Mouse (Mus musculus): ENCODE measurements around the gene Slc3a1. TPM values are rescaled to one million over a fixed set of nuclear protein-coding genes. Genes with fewer than 3 reads are reported as not detected.

Slc3a1 gene
- total RNA-seq, 4 experiments from 2014 or later: 0.22 to 0.47 (median 0.25) TPM

DNA sequence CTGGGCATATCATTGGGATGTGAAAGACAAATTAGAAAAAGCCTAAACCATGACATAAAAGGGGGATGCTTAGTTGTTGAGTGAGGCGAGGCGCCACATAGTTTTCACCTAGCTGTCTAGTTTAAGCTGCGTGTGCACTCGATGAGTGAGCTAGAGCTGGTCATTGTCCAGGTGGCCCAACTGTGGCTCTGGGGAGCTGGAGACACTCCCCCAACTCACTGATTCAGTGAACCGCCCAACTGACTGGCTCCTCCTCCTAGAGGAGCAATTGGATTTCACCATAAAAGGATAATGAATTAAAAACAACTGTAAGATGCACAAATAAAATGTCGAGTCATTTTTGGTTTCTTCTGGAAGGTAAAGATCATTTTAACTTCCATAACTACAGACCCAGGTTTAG, 60.8 kb downstream of the Slc3a1 start:
- no peak for DNase-seq (ENCODE audit: low spot score in 2 of 2)

DNA sequence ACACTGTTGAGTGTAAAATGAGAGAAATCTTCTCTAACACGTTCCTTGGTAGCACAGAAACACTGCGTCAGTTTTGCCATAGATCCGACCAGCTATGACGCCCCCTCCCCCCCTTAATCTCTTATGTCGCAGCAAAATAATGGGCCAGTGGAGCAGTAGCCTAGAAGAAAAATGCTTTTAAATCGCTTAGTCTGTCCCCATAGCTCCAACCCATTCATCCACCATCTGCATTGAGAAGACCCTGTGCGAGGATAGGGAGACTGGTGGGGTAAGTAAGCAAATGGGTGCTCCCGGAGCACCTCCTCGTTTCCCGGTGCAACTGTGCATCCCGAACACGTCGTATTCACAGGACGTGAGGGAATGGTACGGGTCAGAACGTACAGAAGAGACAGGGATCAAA, 61.4 kb downstream of the Slc3a1 start:
- no peak for DNase-seq (ENCODE audit: low spot score in 2 of 2)

DNA sequence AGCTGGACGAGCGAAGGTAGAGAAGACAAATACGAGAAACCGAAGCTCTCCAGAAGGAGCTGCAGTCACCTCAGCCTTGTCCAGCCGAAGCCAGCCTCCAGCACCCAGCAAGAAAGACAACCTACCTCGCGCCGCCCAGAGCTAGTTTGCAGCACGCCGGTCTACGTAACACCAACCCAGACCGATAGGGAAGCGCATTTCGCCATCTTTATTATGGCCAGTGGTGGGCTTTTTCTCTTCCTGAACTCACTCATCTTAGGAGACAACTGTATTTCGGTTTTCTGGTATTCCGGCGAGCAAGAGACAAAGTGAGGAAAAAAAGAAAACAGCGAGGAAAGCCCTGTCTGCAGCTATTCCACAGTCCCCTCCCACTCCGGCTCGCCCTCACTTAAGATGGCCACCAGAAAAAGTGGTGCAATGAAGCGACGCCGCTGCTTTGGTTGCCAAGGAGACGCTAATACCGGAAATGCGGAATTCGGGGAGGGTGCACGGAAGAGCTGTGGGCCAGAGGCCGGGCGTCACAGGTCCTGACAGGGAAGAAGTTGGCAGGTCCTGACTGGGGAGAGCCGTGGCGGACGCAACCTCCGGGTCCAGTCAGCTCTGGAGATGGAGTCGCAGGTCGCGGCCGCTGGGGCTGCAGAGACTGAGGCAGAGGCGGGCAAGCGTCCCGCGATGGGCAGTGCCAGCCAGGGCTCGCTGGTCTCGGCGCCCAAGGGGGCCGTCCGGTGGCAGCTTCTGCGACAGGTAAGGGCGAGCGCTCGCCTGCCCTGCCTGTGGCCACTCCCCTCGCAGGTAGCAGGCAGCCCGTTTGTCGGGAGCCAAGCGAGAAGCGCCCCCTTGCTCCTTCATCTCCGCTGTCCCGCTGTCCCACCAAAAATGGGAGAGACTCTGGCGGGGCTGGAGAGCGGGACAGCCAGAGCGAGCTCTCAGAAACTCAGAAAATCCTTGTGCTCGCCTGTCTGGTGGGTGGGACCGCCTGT, 62.2 kb downstream of the Slc3a1 start, which contains the start of the genes Prepl and Camkmt:
Prepl (minus strand) TSS at position 122 of the 980 bp plus-strand sequence.
Camkmt (plus strand) TSS at position 433 of the 980 bp plus-strand sequence.
- DNase-seq (ENCODE audit: low spot score in 2 of 2): peak; percentile 95 to 96

DNA sequence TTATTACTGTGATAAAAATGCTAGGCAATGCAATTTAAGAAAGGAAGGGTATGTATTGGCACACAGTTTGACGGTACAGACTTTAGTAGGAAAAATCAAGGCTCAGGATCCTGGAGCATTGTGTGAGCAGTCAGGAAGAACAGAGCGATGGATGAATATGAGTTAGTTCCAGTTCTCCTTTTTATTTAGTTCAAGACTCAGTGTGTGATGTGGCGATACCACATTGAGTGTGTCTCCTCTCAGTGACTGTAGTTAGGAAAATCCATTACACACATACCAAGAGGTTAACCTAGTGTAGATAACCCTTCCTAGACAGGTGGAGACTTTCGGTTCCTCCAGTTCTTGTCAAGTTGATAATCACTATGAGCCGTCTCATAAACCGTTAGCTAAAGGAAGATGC, 63.6 kb downstream of the Slc3a1 start:
- no peak for DNase-seq (ENCODE audit: low spot score in 2 of 2)

DNA sequence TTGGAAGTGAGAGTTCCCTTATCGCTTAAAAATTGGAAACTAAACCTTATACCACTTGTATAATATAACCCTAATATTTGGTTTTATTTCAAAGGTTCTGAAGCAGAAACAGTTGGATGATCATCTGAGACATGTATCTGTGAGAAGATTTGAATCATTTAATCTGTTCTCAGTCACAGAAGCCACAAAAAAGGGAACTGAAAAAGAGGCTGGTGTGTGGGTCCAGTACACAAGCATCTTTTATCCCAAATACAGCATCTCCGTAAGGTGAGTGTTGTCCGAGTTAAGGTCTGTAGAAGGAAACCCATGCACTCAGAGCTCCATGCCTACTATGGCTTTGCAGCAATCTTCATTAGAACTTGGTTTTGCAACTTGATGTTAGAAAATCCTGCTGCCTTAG, 68.2 kb downstream of the Slc3a1 start:
- no peak for DNase-seq (ENCODE audit: low spot score in 2 of 2)

DNA sequence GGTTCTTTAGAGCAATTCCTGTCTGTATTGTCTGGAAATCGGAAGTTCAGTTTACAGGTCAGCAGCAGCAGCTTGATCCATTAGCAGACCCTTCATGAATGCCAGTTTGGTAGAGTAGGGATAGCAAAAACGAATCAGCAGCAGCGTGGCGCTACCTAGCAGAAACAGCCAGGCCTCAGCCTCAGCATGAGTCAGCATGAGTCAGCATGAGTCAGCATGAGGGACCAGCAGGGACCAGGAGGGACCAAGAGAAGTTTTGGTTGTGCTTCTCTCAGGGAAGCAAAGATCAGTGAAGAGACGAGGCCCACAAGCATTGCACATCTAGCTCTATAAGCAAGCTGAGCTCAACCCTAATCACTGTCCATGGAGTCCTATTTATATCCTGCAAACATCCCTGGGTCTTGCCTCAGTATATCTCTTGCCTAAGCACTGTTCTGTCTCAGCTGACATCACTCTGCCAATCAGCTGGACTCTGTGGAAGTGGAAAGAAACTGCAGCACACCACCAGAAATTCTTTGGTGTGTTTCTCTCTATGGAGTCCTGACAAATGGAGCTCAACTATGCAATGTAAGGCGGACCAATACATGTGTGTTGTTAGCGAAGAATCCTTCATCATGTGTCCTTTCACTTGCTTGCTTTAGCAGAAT, 70.6 kb downstream of the Slc3a1 start:
- DNase-seq (ENCODE audit: low spot score in 2 of 2): no peak

DNA sequence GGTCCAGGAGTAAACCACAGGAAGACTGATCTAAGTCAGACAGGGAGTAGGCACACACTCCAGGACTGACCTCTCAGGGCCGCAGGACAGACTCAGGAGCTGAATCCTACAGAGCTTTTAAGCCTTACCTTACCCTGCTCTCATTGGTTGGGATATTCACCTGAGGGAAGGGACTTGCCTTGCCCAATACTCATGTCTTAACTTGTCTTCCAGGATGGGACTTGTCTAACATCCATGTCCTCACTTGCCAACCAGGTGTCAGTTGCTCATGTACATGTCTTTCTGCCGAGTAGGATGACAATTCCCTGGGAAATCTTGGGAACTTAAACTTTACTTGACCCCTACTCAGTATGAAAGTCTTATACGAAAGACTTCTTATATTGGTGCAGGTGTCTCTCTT, 72.1 kb downstream of the Slc3a1 start:
- no peak for DNase-seq (ENCODE audit: low spot score in 2 of 2)

DNA sequence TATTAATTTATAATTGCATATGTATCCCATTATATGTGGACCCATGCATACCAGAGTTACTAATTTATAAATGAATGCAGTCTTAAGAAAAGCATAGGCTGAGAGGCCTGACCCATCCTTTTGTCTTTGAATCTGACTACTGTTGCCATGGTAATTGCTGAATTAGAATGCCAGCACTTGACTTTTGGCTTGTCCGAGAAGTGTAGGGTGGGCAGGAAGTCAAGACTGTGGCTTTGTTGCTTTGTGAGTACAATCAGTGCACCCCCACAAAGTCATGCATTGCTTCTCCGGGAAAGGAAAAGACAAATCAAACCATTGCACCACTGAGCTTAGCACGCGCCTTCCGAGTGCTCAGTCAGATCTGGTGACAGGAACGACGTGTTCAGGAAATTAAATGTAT, 73.6 kb downstream of the Slc3a1 start:
- no peak for DNase-seq (ENCODE audit: low spot score in 2 of 2)

DNA sequence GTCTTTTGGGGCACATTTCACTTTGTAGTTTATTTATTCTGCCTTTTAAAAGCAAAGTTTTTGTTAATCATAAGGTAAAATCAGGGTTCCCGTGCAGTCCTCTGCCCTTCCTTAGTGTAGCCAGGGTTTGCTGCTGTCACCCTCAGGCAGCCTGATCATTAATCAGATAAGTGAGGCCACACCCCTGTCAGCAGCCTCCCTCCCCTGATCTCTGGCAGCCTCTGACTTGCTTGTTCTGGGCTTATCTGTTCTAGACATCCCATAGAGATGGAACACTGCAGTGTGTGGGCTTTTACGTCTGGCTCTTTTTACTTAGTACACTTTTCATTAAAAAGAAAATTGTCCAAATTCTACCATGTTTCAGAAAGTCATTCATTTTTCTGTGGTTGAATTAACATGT, 75.1 kb downstream of the Slc3a1 start:
- DNase-seq (ENCODE audit: low spot score in 2 of 2): no peak

DNA sequence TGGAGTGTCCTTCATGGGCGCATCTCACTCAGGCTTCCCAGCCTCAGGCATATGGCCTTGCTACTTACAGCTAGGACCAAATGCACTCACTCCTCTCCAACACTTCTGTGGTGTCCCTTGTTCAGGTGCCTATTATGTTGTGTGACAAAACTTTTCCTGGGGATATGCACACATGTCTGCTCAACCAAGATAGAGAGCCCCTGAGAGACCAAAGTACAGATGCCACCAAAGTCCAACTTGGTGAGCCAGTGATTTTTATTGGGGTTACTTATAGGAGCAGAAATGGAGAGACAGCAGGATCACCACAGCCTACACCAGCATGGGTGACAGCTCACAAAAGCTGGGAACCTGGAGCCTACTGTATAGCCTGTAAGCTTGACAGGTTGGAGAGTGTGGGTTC, 82.5 kb downstream of the Slc3a1 start:
- no peak for DNase-seq (ENCODE audit: low spot score in 2 of 2)

DNA sequence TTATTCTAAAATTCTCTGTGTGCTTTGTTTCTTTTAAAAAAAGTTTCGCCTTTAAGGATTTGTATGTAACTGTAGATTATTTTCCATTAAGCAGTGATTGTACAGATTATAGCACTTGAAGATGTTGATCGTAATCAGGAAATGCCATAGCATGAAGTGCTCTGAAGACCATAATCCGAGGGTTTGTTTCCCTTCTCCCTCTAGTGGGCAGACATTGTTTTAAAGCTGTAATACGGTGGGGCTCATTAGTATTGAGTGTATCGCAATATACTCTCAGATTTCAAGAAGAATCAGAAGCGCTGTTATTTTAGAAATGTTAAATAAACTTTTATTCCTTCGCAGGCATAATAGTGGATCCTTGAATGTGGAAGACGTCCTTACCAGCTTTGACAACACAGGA, 85.3 kb downstream of the Slc3a1 start:
- DNase-seq (ENCODE audit: low spot score in 2 of 2): no peak

Other genes with a start within 250 kb of the Slc3a1 start
- 10 to 100 TPM; 62.3 to 66.0 (median 63.4) TPM for gene Lrpprc, start 237.6 kb upstream of the Slc3a1 start, total RNA-seq (2022)
- 100 to 1,000 TPM; 114 to 117 (median 116) TPM for gene Ppm1b, start 71.6 kb upstream of the Slc3a1 start, total RNA-seq (2022)
- 100 to 1,000 TPM; 366 to 422 (median 399) TPM for gene Prepl, start 61.9 kb downstream of the Slc3a1 start, total RNA-seq (2022)
- gene Camkmt, start 62.2 kb downstream of the Slc3a1 start, total RNA-seq (2022): 10 to 100 TPM; 11.8 to 15.6 (median 12.7) TPM